Mouse (Mus musculus) spleen, embryonic (tissue): ENCODE measurements at regions not wholly inside any gene's neighbourhood (a gene's known extent, or its start where the extent isn't known, plus 50 kb on each side); places are given as distances from the start of the nearest gene placed in this dataset.

Source experiments
- CTCF ChIA-PET: fragments of 350-600 bp; sonication (Branson Sonifier 250); formaldehyde crosslinking; loops from one replicate; lab custom pipeline; 2022; lab: Charles Lee

- CTCF ChIA-PET, result interaction anchor here (0.5 kb wide), 1 partner anchor 548 kb away, joined by 4 read pairs; no protein-coding TSS in a partner anchor
Measured at GRCm38 (mm10) chr12:71481371-71481770, 171.7 kb downstream of the Dact1 start.

GRCm38 (mm10) chr12:71481899-71482593 lies 172.4 kb downstream of the Dact1 start:
- CTCF ChIA-PET, result no interaction called here

- CTCF ChIA-PET, result no interaction called here
Measured at GRCm38 (mm10) chr12:71482619-71483018, 172.9 kb downstream of the Dact1 start.

- CTCF ChIA-PET, result no interaction called here
Measured at GRCm38 (mm10) chr12:71483536-71484165, 174.0 kb downstream of the Dact1 start.

- CTCF ChIA-PET, result no interaction called here
Measured at GRCm38 (mm10) chr12:71484286-71484685, 174.6 kb downstream of the Dact1 start.

GRCm38 (mm10) chr12:71486078-71486477 lies 176.4 kb downstream of the Dact1 start:
- CTCF ChIA-PET, result no interaction called here

- CTCF ChIA-PET, result interaction anchor here (0.6 kb wide), 1 partner anchor 817 kb away, joined by 14 read pairs; no protein-coding TSS in a partner anchor
Measured at GRCm38 (mm10) chr12:71487591-71488435, 178.1 kb downstream of the Dact1 start.

GRCm38 (mm10) chr12:71489295-71489694 lies 179.6 kb downstream of the Dact1 start:
- CTCF ChIA-PET, result no interaction called here

GRCm38 (mm10) chr12:71494803-71495293 lies 185.2 kb downstream of the Dact1 start:
- CTCF ChIA-PET, result no interaction called here

GRCm38 (mm10) chr12:71498246-71499029 lies 188.8 kb downstream of the Dact1 start:
- CTCF ChIA-PET, result no interaction called here

GRCm38 (mm10) chr12:71501299-71501810 lies 191.7 kb downstream of the Dact1 start:
- CTCF ChIA-PET, result no interaction called here

- CTCF ChIA-PET, result no interaction called here
Measured at GRCm38 (mm10) chr12:71503265-71503664, 193.6 kb downstream of the Dact1 start.

- CTCF ChIA-PET, result no interaction called here
Measured at GRCm38 (mm10) chr12:71506206-71506605, 196.5 kb downstream of the Dact1 start.

- CTCF ChIA-PET, result no interaction called here
Measured at GRCm38 (mm10) chr12:71506716-71507115, 197.0 kb downstream of the Dact1 start.

- CTCF ChIA-PET, result no interaction called here
Measured at GRCm38 (mm10) chr12:71512915-71513612, 203.4 kb downstream of the Dact1 start.

GRCm38 (mm10) chr12:71519520-71519919 lies 209.8 kb downstream of the Dact1 start:
- CTCF ChIA-PET, result no interaction called here

GRCm38 (mm10) chr12:71521936-71522335 lies 212.3 kb downstream of the Dact1 start:
- CTCF ChIA-PET, result no interaction called here

- CTCF ChIA-PET, result no interaction called here
Measured at GRCm38 (mm10) chr12:71522451-71522850, 212.8 kb downstream of the Dact1 start.

GRCm38 (mm10) chr12:71524156-71524555 lies 214.5 kb downstream of the Dact1 start:
- CTCF ChIA-PET, result no interaction called here

- CTCF ChIA-PET, result no interaction called here
Measured at GRCm38 (mm10) chr12:71525255-71525927, 215.7 kb downstream of the Dact1 start.
